Mouse (Mus musculus): ENCODE measurements around the gene Aire.
"Not testable (repeated sequence)": the region's sequence is repeated elsewhere in the genome, so short reads cannot be mapped to it uniquely, and the experiment has no call there.

The Aire gene

DNA sequence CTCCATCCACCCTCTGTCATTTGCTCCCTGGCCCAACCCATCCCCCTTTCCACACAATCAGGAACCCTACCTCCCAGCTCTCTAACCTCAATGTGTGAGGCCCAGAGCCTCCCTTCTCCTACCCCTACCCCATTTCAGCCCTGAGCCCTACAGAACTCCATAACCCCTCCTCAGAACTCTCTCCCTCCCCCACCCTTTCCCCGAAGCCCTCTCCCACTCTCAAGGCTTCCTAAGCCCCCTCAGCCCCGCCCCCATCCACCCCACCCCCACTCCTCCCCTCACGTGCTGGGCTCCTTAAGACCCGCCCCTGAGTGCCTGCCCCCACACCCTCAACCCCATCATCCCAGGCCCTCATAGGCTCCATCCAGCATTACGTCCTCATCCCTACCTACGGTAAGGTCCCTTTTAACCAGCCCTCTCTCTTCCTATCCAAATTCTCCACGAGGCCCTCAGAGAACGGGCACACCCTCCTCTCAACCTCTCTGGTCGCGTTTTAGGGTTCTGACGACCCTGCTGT lies 6.2 kb upstream of the Aire start:
- no peak for DNase-seq (ENCODE audit: low read depth, low spot score)

DNA sequence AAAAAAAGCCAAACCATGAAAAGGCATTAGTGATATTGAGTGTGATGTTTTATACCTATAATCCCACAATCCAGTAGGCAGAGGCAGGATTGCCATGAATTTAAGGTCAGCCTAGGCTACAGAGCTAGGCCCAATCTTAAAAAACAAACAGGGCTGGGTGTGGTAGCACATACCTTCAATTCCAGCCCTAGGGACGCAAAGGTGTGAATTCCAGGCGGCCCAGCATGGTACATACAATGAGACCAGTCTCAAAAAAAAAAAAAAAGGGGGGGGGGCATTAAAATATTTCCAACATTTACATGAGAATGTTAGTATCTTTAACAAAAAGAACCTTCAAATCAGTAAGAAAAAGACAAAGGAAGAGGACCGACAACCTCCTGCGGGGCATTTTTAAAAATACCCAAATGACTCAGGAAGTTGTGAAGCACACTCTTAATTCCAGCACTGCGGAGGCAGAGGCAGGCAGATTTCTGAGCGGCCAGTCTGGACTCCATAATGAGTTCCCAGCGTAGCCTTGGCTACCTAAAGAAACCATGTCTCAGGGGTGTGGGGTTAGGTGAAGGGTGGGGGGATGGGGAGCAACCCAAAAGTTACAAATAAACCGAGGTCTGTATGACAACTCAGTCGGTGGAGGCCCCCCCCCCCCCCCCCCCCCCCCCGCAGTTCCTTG lies 4.8 kb upstream of the Aire start:
- no peak for DNase-seq (ENCODE audit: low read depth, low spot score)

DNA sequence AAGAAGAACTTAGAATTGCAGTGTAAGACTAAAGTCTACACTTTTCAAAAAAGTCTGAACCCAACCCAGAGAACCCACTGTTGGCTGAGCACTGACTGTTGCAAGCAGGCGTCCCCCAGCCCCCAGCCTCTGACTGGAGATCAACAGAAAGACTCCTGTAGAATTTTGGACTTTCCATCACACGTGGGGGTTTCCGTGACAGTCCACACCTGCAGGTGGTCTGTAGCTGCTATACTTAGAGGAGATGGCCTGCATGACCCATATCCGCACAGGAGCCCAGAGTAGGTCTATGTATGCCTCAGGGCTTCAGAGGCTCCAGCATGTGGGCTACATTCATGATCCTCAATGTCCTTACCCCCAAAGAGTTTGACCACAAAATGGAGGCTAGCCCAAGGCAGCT lies 3.0 kb upstream of the Aire start:
- peak; percentile 34 for DNase-seq (ENCODE audit: low read depth, low spot score)

DNA sequence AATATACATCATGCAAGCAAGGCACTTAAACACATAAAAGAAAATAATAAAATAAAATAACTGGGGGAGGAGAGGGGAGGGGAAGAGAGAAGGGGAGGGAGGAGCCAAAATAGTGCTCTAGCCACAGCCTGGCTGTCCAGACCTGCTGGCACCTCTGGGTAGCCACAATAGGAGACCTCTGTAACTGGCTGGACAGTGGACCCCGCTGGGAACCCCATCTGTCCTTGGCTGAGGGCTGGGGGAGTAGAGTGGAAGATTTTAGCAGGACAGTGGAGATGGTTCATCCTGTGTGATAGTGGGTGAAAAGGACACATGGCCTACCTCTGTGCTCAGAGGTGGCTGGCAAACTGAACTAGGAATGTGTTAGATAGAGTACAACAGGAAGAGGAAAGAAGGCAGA lies 1.1 kb upstream of the Aire start:
- no peak for DNase-seq (ENCODE audit: low read depth, low spot score)

GRCm38 (mm10) chr10:78042697-78043405 lies 559 bp downstream of the Aire start:
- no peak for DNase-seq (ENCODE audit: low read depth, low spot score)

DNA sequence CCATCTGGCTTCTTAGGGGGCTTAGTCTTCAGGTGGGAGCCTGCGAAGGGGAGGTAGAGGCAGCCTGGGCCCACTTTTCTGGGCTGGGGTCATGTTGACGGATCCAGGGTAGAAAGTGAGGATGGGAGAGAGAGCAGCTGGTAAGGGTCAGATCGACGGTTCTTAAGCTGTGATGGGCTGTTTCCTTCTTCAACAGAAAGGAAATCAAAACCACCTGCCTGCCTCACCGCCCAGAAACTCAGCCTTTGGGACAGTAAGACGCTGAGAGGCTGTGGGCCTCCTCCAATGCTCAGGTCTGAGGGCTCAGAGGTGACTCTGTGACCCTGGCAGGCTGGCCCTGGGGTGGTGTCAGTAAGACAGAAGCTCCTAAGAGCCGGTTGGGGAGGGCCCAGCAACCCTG lies 1.3 kb downstream of the Aire start:
- no peak for DNase-seq (ENCODE audit: low read depth, low spot score)

DNA sequence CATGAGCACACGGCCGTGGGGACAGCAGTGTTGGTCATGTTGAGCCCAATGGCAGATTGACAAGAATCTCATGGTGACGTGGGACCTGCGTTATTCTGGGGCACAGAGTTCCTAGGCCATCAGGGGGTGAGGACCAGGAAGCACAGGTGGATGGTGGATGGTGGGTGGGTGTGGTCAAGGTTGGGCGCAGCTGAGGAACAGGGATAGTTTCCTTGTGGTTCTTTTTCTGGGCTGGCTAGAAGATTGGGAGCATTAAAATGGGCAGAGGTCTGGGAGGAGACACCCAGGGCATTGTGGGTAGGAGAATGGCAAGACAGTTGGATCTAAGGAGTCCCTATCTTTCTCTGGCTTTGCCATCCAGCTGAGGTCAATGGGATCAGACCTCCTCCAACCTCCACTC lies 1.8 kb downstream of the Aire start, which contains the start of gene Dnmt3l:
Gene Dnmt3l, plus strand, starts transcription at position 301 of the 400 bp plus-strand sequence.
- DNase-seq (ENCODE audit: low read depth, low spot score), result no peak

DNA sequence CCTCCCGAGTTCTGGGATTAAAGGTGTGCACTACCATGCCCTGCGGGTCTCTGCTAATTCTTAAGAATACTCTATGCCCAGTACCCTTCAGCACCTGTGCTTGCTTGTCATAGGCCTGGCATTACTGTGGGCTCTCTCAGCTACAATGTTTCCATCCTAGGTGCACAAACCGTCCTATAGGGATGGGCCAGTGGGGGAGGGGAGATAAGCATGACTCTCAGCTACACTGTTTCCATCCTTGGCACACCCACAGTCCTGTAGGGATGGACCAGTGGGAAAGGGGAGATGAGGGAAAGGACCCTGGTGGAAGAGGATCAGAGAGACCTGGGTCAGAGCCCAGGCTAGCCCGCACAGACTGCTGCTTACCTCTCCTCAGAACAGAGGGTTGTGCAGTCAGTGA lies 6.3 kb downstream of the Aire start:
- no peak for DNase-seq (ENCODE audit: low read depth, low spot score)

GRCm38 (mm10) chr10:78031987-78032386 lies 11.4 kb downstream of the Aire start:
- DNase-seq (ENCODE audit: low read depth, low spot score), result no peak

DNA sequence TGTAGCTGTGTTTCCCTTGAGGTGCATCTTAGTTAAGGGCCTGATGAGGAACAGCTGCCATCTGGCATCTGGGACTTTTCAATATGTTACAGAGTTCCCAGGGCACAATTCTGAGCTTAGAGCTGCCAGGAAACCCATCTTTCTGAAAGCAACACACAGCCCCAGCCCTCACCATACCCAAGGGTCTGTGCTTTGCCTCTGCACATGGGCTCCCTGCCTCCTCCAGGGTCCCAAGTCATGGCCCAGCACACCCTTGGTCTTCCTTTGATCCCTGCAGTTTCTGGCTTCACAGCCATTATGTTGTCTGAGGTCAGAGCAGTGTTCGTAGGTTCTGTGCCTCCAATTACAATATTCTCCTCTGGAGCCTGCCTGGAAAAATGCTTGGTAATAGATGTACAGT lies 14.3 kb downstream of the Aire start:
- DNase-seq (ENCODE audit: low read depth, low spot score), result no peak

DNA sequence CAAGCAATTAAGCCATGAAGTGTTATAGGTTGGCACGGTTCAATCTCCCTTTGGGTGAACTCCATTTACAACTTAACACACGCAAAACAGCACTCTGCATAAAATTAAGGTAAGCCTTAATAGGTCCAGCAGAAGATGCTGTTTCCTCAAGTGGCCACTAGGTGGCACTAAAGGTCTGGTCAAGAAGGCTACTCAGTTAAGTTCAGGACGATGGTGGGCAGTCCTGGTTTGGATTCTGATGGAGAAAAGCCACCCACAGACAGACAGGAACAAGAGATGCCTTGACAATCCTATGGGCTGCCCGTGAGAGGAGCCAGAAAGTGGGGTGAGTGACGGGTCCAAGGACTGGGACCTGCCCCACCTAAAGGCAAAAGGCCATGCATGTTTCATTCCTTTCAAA lies 15.3 kb downstream of the Aire start:
- peak; percentile 85 for DNase-seq (ENCODE audit: low read depth, low spot score)

GRCm38 (mm10) chr10:78025453-78025852 lies 18.0 kb downstream of the Aire start:
- peak; percentile 66 for DNase-seq (ENCODE audit: low read depth, low spot score)

DNA sequence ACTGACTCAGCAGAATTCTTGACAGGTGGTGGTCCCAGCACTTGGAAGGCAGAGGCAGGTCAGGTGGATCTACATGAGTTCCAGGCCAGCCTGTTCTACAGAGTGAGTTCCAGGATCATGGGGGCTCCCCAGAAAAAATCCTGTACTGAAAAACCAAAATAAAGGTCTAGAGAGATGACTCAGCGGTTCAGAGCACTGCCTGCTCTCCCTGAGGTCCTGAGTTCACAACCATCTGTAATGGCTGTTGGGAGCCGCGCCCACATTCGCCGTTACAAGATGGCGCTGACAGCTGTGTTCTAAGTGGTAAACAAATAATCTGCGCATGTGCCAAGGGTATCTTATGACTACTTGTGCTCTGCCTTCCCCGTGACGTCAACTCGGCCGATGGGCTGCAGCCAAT lies 23.4 kb downstream of the Aire start:
- DNase-seq (ENCODE audit: low read depth, low spot score), result not testable (repeated sequence)

DNA sequence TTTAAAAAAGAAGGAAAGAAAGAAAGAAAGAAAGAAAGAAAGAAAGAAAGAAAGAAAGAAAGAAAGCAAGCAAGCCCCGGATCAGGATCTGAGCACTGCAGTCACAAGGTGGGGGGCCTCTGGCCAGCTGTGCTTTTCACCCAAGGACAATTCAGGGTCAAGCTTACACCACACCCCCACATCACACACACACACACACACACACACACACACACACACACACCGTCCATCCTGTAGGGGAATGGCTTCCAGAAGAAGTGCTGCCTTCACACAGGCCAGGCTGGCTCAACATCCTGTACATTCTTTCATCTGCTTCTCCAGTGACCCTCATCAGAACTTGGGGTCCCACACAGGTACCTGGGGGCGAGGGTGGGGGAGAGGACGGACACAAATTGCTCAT lies 24.1 kb downstream of the Aire start:
- DNase-seq (ENCODE audit: low read depth, low spot score), result no peak

DNA sequence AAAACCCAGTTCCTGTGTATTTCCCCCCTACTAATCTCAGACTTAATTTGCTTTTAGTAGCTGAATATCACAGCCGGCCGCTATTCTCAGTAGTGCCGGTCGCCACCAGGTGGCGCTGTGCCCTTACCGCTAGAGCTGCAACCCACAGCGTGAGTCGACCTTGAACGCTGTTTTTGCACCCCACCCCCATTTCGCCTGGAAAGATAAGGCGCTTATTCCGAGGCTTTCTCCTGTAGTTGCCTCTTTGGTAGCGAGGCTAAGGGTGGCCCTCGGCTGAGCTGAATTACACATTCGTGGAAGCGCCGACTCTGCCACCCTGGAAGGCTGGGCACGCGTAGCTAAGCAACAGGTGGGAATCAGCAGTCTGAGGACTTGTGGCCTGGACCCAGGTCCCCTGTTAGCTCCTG lies 24.6 kb downstream of the Aire start:
- peak; percentile 89 for DNase-seq (ENCODE audit: low read depth, low spot score)

DNA sequence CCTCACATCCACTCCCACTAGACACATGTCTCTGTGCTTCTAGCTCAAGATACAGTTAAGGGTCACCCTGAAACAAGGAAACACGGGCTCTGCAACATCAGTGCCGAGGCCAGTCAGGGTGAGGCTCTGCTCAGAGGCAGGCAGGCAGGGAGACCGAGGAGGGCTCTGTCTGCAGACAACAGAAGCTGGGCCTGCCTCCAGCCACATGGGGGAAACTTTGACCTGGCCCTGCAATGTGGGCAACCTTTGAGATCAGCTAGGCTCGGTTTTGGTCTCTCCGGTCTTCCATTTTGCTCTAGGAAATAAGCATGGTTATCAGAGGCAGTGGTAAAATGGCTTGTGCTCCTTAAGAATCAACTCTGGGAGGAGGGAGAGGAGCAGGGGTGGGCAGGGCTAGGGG lies 27.0 kb downstream of the Aire start:
- DNase-seq (ENCODE audit: low read depth, low spot score), result no peak

- DNase-seq (ENCODE audit: low read depth, low spot score), result no peak
Measured at GRCm38 (mm10) chr10:78015489-78015888, 27.9 kb downstream of the Aire start.

GRCm38 (mm10) chr10:78012661-78013495 lies 30.5 kb downstream of the Aire start:
- no peak for DNase-seq (ENCODE audit: low read depth, low spot score)

DNA sequence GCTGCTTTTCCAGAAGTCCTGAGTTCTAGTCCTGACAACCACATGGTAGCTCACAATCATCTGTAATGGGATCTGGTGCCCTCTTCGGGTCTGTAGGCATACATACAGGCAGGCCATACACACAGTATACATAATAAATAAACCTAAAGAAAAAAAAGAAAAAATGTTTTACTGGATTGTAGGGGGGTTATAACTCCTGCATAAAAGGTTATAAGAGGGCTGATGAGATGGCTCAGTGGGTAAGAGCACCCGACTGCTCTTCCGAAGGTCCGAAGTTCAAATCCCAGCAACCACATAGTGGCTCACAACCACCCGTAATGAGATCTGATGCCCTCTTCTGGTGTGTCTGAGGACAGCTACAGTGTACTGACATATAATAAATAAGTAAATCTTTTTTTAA lies 32.3 kb downstream of the Aire start:
- DNase-seq (ENCODE audit: low read depth, low spot score), result peak; percentile 42

GRCm38 (mm10) chr10:78010335-78010734 lies 33.1 kb downstream of the Aire start:
- peak; percentile 49 for DNase-seq (ENCODE audit: low read depth, low spot score)

- no peak for DNase-seq (ENCODE audit: low read depth, low spot score)
Measured at GRCm38 (mm10) chr10:78009945-78010293, 33.5 kb downstream of the Aire start, which contains the start of gene Pfkl. Pfkl (minus strand) TSS chr10:78010083.

Data from A20 (cell line).